Mouse (Mus musculus) heart, embryonic 10.5 days (tissue): ENCODE data around the gene Gm20388. TPM values are rescaled to one million over a fixed set of nuclear protein-coding genes. Genes with fewer than 3 reads are reported as not detected.

ENCODE experiments used
- DNase-seq: peaks from one replicate; pipeline ENCODE4 v3.0.0-alpha.2; 2017; ENCODE audit warnings: low spot score
- H3K27ac ChIP-seq: fragments of 300-500 bp; sonication (generic); 2 replicates; pipeline ENCODE4 v1.5.1; 2016; ENCODE audit warnings: mild to moderate bottlenecking
- H3K27me3 ChIP-seq: fragments of 300-500 bp; sonication (generic); 2 replicates; pipeline ENCODE4 v1.6.1; 2016; ENCODE audit warnings: mild to moderate bottlenecking; ENCODE audit not compliant: poor library complexity, insufficient read depth, severe bottlenecking
- H3K36me3 ChIP-seq: fragments of 300-500 bp; sonication (generic); 2 replicates; pipeline ENCODE4 v1.6.1; 2016; ENCODE audit warnings: mild to moderate bottlenecking, moderate library complexity
- H3K4me1 ChIP-seq: fragments of 300-500 bp; sonication (generic); 2 replicates; pipeline ENCODE4 v1.6.1; 2016; ENCODE audit warnings: mild to moderate bottlenecking
- H3K4me3 ChIP-seq: fragments of 300-500 bp; sonication (generic); 2 replicates; pipeline ENCODE4 v1.5.1; 2016; ENCODE audit warnings: mild to moderate bottlenecking, moderate library complexity
- H3K9me3 ChIP-seq: fragments of 300-500 bp; sonication (generic); 2 replicates; pipeline ENCODE4 v1.6.1; 2016; ENCODE audit warnings: mild to moderate bottlenecking, moderate library complexity
- WGBS: fragments of 180-500 bp; shearing (Covaris S2); methylation state at CpG from one replicate; pipeline ENCODE4 v1.1.7; 2016; 5-methylcytosine and 5-hydroxymethylcytosine counted together
- polyA plus RNA-seq: library from polyadenylated mRNA; unstranded; fragments of >200 nt; fragmentation: Nextera tagmentation; extraction: Ambion mirVana; gene quantifications from 2 replicates; pipeline ENCODE4 v1.2.1, GENCODE M21; 2016

Gm20388 gene
- polyA plus RNA-seq, 1 experiment from 2014 or later: 4.5 TPM

DNA sequence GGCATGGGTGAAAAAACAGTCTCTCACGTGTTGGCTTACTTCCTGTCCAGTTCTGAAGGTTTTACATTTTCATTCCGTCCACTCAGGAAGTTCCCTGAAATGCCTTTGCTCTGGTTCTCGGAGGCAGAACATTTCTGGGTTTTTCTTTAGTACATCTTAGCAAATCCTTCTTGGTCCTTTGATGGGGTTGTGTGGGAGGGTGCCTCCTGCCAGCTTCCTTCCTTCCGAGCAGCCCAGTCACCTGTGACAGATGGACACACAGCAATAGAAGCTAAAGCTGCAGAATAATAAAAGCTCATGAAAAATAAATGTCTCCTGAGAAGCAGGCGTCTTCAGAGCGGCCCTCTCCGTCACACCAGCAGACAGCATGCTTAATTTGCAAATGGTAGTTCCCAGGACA lies 4168.3 kb downstream of the Gm20388 start:
- Histone ChIP-seq H3K27me3 (peaks cover 6% of the 10 kb centered on the region; the same call in 1 of the 2 replicates), H3K4me3 (no peak overlapping the region), H3K4me1 (peaks cover 36% of the 10 kb centered on the region), H3K36me3 (no peaks in the 10 kb centered on the region), H3K27ac (no peak overlapping the region), H3K9me3 (no peaks in the 10 kb centered on the region)
- no peak for DNase-seq
- WGBS: 82% methylated on average over 7 of the region's 7 CpGs

DNA sequence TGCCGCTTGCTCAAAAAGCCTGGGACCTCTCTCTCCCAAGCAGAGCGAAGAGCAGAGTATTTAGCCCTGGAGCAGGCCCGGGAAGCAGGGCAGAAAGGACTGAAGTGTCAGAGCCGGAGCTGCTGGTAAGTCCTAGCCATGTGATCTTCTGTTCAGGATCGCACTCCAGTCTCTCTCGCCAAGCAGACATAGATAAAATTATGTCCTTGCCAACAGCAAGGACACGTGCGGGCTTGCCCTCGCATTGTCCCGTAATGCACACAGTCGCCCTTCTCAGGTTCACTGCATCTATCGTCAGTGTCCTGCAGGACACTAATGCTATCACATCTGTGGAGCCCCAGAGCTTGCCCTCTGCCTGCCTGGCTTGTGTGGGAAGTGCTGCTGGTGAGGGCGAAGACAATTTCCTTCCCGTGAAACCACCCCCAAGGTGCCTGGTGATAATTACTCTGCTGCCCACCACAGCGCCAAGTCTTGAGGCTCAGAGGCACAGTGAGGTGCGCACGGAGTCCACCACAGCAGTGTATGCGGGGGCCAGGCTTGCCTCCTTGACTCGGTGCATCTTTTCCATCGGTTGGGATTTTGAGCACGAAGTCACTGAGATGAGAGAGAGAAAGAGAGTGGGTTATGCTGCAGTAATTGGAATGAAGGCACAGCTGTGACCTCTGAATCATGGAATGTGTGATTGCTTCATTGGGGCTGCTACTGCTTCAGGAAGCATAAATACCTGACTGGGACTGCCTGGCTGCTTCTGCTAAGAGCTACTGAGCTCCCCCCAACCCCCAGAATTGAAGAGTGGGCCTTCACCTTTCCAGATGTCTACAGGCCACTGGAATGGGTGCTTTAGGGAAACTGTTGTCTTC lies 4170.1 kb downstream of the Gm20388 start:
- Histone ChIP-seq H3K27ac (peak overlapping the region; percentile 67), H3K4me3 (no peak overlapping the region), H3K9me3 (no peaks in the 10 kb centered on the region), H3K4me1 (peaks cover 41% of the 10 kb centered on the region), H3K36me3 (no peaks in the 10 kb centered on the region), H3K27me3 (peaks cover 6% of the 10 kb centered on the region; the same call in 1 of the 2 replicates)
- 67% methylated on average over 21 of the region's 21 CpGs for WGBS
- peak; percentile 72 for DNase-seq

DNA sequence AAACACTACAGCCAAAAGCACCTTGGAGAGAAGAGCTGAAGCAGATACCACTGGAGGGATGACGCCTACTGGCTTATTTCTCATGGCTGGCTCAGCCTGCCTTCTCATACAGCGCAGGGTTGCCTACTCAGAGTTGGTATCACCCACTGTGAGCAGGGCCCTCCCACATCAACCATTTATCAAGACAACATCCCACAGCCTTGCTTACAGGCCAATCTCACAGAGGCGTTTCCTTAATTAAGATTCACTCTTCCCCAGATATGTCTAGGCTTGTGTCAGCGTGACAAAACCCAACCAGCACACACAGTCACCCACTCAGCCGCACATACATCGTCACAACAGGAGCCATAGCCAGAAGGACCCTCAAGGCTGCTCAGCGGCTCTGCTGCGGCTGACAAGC lies 4172.0 kb downstream of the Gm20388 start:
- Histone ChIP-seq H3K27ac (no peak overlapping the region), H3K4me1 (peaks cover 22% of the 10 kb centered on the region), H3K9me3 (no peaks in the 10 kb centered on the region), H3K4me3 (no peak overlapping the region), H3K36me3 (no peaks in the 10 kb centered on the region), H3K27me3 (peaks cover 22% of the 10 kb centered on the region)
- DNase-seq: peak; percentile 72
- WGBS: 89% methylated on average over 8 of the region's 8 CpGs

DNA sequence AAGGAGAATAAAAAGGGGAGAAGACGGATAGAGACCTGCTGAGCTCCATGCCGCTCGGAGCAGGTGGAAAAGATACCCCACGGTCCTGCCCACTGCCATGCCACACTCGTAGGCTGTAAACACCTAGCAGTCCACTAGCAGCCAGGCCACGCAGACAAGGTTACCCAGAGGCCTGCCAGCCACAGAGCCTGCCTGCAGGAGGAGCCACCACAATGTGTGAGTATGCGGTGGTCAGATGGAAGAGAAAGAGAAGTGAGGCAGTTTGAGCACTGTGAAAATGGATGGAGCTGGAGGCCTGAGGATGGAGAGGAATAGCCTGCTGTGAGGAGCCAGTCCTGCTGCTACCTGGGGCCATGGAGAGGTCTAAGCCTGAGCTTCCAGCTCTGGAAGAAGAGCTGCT lies 4173.0 kb downstream of the Gm20388 start:
- peaks cover 27% of the 10 kb centered on the region for H3K27me3 ChIP-seq
- WGBS: 76% methylated on average over 7 of the region's 7 CpGs
- DNase-seq: peak; percentile 70
- H3K9me3 ChIP-seq: no peaks in the 10 kb centered on the region
- no peak overlapping the region for H3K27ac ChIP-seq
- peaks cover 26% of the 10 kb centered on the region for H3K4me1 ChIP-seq
- H3K36me3 ChIP-seq: no peaks in the 10 kb centered on the region
- no peak overlapping the region for H3K4me3 ChIP-seq

DNA sequence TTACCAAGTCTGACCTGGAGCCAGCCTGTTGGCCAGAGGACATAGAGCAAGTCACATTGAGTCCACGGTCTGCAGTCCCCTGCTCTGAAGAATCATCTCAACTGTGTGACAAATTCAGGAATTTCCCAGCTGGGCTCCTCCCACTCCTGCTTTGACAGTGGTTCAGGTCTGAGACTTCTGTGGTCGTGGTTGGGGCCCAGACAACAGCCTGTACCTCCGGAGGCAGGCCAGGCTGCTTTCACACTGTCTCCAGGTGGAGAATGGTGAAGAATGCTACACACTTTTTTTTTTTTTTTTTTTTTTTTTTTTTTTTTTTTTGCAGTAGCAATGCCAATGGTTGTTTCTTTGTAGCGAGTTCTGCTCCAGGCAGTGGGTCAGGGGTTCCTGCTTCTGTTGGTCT lies 4175.0 kb downstream of the Gm20388 start:
- no peak overlapping the region for H3K4me3 ChIP-seq
- peaks cover 21% of the 10 kb centered on the region for H3K27me3 ChIP-seq
- H3K4me1 ChIP-seq: peaks cover 17% of the 10 kb centered on the region
- no peaks in the 10 kb centered on the region for H3K36me3 ChIP-seq
- no peak for DNase-seq
- H3K9me3 ChIP-seq: no peaks in the 10 kb centered on the region
- 68% methylated on average over 4 of the region's 4 CpGs for WGBS
- H3K27ac ChIP-seq: no peak overlapping the region

DNA sequence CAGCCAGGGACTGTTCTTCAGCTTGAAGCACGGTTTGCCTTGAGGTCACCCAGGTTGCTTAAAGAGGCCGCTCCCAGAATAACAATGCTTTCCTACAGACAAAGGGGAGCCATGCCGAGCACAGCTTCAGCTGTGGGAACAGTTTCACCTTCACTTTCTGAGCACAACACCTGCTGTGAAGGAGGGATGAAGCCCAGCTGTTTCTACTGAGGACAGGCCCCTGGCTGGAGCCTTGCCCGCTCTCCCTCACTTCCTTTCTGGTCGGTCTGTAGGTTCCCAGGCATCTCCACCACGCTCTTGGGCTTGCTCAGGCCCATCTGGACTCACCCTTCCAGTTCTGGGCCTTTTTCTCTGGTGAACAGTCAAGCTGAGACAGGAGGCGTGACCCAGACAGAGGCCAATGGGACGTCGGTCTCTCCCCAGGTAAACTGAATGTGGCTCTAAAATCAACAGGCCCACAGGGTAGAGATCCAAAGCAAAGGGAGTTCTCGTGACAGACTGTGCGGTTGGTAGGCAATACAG lies 4177.5 kb downstream of the Gm20388 start:
- Histone ChIP-seq H3K27ac (0 out of 2 replicates have a peak overlapping the region, but pooled peaks have one; percentile 19), H3K36me3 (no peaks in the 10 kb centered on the region), H3K9me3 (no peaks in the 10 kb centered on the region), H3K4me3 (no peak overlapping the region), H3K27me3 (peaks cover 21% of the 10 kb centered on the region), H3K4me1 (peaks cover 13% of the 10 kb centered on the region)
- WGBS: 51% methylated on average over 11 of the region's 11 CpGs
- DNase-seq: no peak

DNA sequence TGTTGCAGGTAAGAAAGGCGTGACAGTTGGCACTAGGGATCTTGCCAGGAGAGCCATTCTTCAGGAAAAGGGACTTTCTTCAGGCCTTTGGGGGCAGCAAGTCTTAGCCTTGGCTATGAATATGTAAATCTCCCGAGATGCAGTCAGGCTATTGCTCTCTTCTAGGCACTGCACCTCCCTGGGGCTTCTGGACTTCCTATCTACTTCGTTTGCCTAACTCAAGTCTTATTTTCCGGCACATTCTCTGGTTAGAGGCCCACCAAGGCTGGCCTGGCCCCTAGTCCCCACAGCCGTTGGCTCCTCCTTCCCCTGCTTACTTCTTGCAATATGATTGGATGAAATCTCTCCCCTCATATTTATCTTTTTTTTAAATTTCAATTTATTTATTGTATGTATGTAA lies 4178.4 kb downstream of the Gm20388 start:
- no peaks in the 10 kb centered on the region for H3K9me3 ChIP-seq
- peaks cover 12% of the 10 kb centered on the region for H3K4me1 ChIP-seq
- H3K27ac ChIP-seq: no peak overlapping the region
- no peaks in the 10 kb centered on the region for H3K36me3 ChIP-seq
- 79% methylated on average over 5 of the region's 5 CpGs for WGBS
- no peak for DNase-seq
- no peak overlapping the region for H3K4me3 ChIP-seq
- H3K27me3 ChIP-seq: peaks cover 21% of the 10 kb centered on the region

DNA sequence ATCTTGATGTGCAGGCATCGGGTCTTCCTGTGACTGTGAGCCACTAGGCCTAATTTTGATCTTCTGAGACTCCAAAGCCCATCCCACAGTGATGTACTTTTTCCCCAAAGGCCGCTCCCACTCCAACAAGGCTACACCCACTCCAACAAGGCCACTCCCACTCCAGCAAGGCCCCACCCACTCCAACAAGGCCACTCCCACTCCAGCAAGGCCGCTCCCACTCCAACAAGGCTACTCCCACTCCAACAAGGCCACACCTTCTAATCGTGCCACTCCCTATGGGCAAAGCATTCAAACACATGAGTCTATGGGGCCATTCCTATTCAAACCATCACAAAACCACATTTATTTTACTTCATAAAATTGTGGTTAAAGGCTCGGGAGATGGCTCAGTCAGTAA lies 4179.8 kb downstream of the Gm20388 start:
- Histone ChIP-seq H3K4me1 (peaks cover 8% of the 10 kb centered on the region), H3K9me3 (no peaks in the 10 kb centered on the region), H3K27ac (no peak overlapping the region), H3K4me3 (no peak overlapping the region), H3K27me3 (peaks cover 21% of the 10 kb centered on the region), H3K36me3 (no peaks in the 10 kb centered on the region)
- DNase-seq: no peak
- WGBS: 93% methylated on average over 5 of the region's 5 CpGs

DNA sequence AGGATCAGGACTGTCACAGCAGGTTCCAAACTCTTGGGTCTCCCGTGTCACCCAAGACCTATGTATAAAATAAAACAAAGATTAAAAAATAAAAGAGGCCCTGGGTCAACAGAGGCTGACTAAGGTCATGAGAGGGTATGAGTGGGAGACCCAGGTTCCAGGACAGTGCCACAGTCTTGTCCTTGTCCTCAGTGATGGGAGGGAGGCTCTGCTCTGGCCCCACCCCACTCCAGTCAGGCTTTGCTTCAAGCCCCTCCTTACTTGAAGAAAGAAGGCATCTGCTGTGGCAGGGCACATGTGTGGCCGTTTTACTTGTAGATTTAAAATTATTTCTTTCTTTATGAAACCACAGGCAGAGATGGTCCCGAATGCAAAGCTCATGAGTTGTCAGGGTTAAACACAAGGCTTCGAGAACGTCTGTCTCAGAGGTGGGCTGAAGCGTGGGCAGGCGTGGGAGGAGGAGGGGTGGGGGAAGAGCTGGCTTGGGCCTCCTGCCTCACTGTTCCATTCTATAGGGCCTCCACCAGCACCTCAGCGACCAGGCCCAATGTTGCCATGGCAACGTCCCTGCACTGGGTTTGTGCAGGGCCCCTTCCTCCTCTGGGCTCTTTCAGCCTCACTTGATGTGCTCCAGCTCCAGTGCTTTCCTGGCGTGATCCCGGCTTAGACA lies 4188.4 kb downstream of the Gm20388 start:
- 38% methylated on average over 11 of the region's 11 CpGs for WGBS
- no peak for DNase-seq
- no peak overlapping the region for H3K4me3 ChIP-seq
- H3K9me3 ChIP-seq: 0 out of 2 replicates have a peak, but pooled peaks cover 2% of the 10 kb centered on the region
- H3K27me3 ChIP-seq: peaks cover 37% of the 10 kb centered on the region; the same call in 1 of the 2 replicates
- peaks cover 13% of the 10 kb centered on the region for H3K4me1 ChIP-seq
- H3K27ac ChIP-seq: 0 out of 2 replicates have a peak overlapping the region, but pooled peaks have one; percentile 17
- H3K36me3 ChIP-seq: no peaks in the 10 kb centered on the region

DNA sequence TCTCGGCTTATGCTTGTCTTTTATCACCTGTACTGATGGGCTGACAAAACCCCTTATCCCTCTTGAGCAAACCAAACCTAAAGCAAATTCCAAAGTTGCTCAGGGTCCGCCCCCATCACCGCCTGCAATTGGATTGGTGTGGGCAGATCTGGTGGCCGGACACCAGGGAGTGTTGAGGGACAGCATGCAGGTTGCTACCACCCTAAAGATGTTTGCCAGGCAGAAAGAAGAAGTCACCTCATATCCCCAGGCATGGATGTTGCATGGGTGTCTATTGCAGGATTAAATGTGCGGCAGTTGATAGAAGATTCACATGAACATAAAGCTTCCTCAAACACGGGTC lies 4189.0 kb downstream of the Gm20388 start:
- 0 out of 2 replicates have a peak, but pooled peaks cover 2% of the 10 kb centered on the region for H3K9me3 ChIP-seq
- DNase-seq: no peak
- no peak overlapping the region for H3K4me3 ChIP-seq
- H3K36me3 ChIP-seq: no peaks in the 10 kb centered on the region
- H3K27ac ChIP-seq: no peak overlapping the region
- H3K4me1 ChIP-seq: peaks cover 13% of the 10 kb centered on the region
- WGBS: 67% methylated on average over 6 of the region's 6 CpGs
- peaks cover 42% of the 10 kb centered on the region for H3K27me3 ChIP-seq

DNA sequence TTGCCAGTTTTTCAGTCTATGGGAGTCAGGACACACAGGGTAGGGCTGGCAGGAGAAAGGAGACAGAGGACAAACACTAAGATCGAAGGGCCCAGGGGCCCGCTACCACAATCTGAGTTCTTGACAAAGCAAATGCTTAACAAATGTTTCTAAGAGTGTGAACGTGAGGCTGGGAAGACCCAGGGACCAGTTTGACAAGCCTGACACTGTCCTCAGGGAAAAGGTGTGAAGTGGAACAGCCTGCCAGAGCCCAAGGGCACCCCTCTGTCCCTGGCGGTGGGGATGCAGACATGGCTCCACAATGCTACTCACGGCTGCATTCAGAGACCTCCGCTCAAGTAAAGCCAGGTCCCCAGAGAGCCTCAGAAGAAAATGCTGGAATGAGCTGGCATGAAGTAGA lies 4195.2 kb downstream of the Gm20388 start:
- no peaks in the 10 kb centered on the region for H3K36me3 ChIP-seq
- no peak for DNase-seq
- WGBS: 38% methylated on average over 6 of the region's 6 CpGs
- H3K4me3 ChIP-seq: no peak overlapping the region
- no peaks in the 10 kb centered on the region for H3K9me3 ChIP-seq
- H3K27ac ChIP-seq: peak overlapping the region; percentile 75
- peaks cover 41% of the 10 kb centered on the region for H3K27me3 ChIP-seq
- H3K4me1 ChIP-seq: peaks cover 15% of the 10 kb centered on the region

DNA sequence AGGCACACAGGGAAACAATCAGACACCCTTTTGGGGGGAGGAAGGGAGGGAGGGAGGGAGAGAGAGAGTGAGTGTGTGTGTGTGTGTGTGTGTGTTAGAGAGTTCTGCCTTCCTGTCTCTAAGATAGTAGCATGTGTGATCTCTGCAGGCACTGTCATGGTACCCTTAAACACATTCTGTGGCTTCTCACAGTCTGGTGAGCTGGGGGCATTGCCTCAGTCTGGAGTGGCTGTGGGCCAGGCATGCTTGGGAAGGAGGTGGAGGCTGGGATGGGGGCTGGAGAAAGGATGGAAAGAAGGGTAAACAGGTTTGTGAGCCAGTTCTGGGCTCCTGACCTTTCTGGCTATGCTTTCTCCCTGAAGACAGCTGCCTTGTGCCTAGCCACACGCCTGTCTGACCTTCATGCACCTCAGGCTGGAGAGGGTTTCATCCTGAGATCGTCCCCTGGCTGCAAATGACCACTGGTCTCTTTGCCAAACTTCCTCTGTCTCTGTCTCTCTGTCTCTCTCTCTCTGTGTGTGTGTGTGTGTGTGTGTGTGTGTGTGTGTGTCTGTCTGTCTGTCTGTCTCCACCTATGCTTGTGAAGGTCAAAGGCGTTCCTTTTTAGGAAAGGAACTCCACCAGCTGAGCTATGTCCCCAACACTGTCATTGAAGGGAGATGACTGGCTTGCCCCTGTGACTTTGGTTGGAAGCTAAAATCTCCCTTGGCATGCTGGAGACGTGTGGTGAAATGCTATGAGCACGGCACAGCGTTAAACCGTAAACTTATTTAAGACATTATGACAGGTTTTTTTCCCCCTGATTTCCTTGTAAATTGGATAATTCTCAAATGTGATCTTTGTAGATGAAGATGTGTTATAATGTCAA lies 4195.9 kb downstream of the Gm20388 start:
- H3K27me3 ChIP-seq: peaks cover 34% of the 10 kb centered on the region
- no peak for DNase-seq
- H3K27ac ChIP-seq: peak overlapping the region; percentile 75

More for the DNA sequence above, 4195.9 kb downstream of the Gm20388 start:
- Histone ChIP-seq H3K4me3 (no peak overlapping the region), H3K4me1 (peaks cover 15% of the 10 kb centered on the region; the same call in 1 of the 2 replicates), H3K36me3 (no peaks in the 10 kb centered on the region), H3K9me3 (no peaks in the 10 kb centered on the region)
- WGBS: 72% methylated on average over 7 of the region's 7 CpGs
